Mouse (Mus musculus): ENCODE measurements around the gene Sod3.
A peak's percentile ranks its signal among the peaks of the same experiment; 100 is the strongest.

Gene Sod3

GRCm38 (mm10) chr5:52363468-52364150 lies at the start of gene Sod3:
Gene Sod3 (plus strand): TSS chr5:52363791.
- DNase-seq (ENCODE audit: low read depth): peak; percentile 30

- DNase-seq (ENCODE audit: low read depth): no peak
Observed at GRCm38 (mm10) chr5:52316926-52317325, 46.7 kb upstream of the Sod3 start.

GRCm38 (mm10) chr5:52319499-52319898 lies 44.1 kb upstream of the Sod3 start:
- DNase-seq (ENCODE audit: low read depth): no peak

GRCm38 (mm10) chr5:52332120-52332519 lies 31.5 kb upstream of the Sod3 start:
- DNase-seq (ENCODE audit: low read depth): no peak

GRCm38 (mm10) chr5:52335590-52335989 lies 28.0 kb upstream of the Sod3 start:
- no peak for DNase-seq (ENCODE audit: low read depth)

GRCm38 (mm10) chr5:52339134-52339533 lies 24.5 kb upstream of the Sod3 start:
- DNase-seq (ENCODE audit: low read depth): no peak

- no peak for DNase-seq (ENCODE audit: low read depth)
Observed at GRCm38 (mm10) chr5:52346890-52347289, 16.7 kb upstream of the Sod3 start.

GRCm38 (mm10) chr5:52350451-52350850 lies 13.1 kb upstream of the Sod3 start:
- no peak for DNase-seq (ENCODE audit: low read depth)

GRCm38 (mm10) chr5:52351561-52351960 lies 12.0 kb upstream of the Sod3 start:
- DNase-seq (ENCODE audit: low read depth): no peak

GRCm38 (mm10) chr5:52352730-52353129 lies 10.9 kb upstream of the Sod3 start:
- DNase-seq (ENCODE audit: low read depth): no peak

GRCm38 (mm10) chr5:52354441-52354840 lies 9.2 kb upstream of the Sod3 start:
- DNase-seq (ENCODE audit: low read depth): no peak

- no peak for DNase-seq (ENCODE audit: low read depth)
Observed at GRCm38 (mm10) chr5:52355612-52356011, 8.0 kb upstream of the Sod3 start.

- DNase-seq (ENCODE audit: low read depth): no peak
Observed at GRCm38 (mm10) chr5:52357175-52357754, 6.3 kb upstream of the Sod3 start.

GRCm38 (mm10) chr5:52358120-52358519 lies 5.5 kb upstream of the Sod3 start:
- no peak for DNase-seq (ENCODE audit: low read depth)

GRCm38 (mm10) chr5:52360286-52361049 lies 3.1 kb upstream of the Sod3 start:
- DNase-seq (ENCODE audit: low read depth): no peak

- DNase-seq (ENCODE audit: low read depth): no peak
Observed at GRCm38 (mm10) chr5:52362776-52363467, 669 bp upstream of the Sod3 start.

GRCm38 (mm10) chr5:52364521-52364920 lies 930 bp downstream of the Sod3 start:
- no peak for DNase-seq (ENCODE audit: low read depth)

- DNase-seq (ENCODE audit: low read depth): no peak
Observed at GRCm38 (mm10) chr5:52365930-52366329, 2.3 kb downstream of the Sod3 start.

GRCm38 (mm10) chr5:52366661-52367060 lies 3.1 kb downstream of the Sod3 start:
- no peak for DNase-seq (ENCODE audit: low read depth)

GRCm38 (mm10) chr5:52367866-52368840 lies 4.6 kb downstream of the Sod3 start:
- DNase-seq (ENCODE audit: low read depth): no peak

GRCm38 (mm10) chr5:52370901-52371300 lies 7.3 kb downstream of the Sod3 start:
- DNase-seq (ENCODE audit: low read depth): no peak
